Mouse (Mus musculus): ENCODE measurements at regions not wholly inside any gene's neighbourhood (a gene's known extent, or its start where the extent isn't known, plus 50 kb on each side); places are given as distances from the start of the nearest gene placed in this dataset.

DNA sequence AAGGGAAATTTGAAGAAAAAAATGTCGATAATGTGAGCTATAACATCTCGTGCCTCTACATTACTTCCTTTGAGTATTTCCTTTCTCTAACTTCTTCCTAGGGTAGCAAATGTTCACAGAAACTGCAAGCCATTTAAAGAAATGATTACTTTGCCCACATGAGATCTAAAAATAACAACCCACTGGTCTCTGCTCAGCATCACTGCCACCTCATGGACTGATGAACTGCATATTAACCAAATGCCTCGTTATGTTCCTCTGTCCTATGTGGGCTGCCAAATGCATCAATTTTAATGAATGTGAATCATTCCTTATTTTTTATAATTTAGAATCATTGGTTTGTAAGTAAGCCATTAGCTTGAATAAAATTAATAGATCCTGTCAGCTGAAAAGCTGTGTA, 590.0 kb upstream of the Nr3c2 start:
- TF ChIP-seq POLR2A (IDR thresholded peaks at IDR 0.05; ENCODE audit: low read depth, low read length) (no peak), CTCF (conservative IDR thresholded peaks at IDR 0.05; ENCODE audit: insufficient read depth, insufficient read length, low read depth, low read length) (no peak)
- H3K4me1 ChIP-seq (ENCODE audit: control insufficient read depth, insufficient read depth, low read length): no peaks in the 10 kb centered on the region
- 71% methylated on average over 3 of the region's 3 CpGs for WGBS
- no peak overlapping the region for H3K27ac ChIP-seq (ENCODE audit: insufficient read depth, low read depth, low read length)
- no peaks in the 10 kb centered on the region for H3K36me3 ChIP-seq (ENCODE audit: control insufficient read depth, insufficient read depth, low read length)
- no peak for DNase-seq
- no peak overlapping the region for H3K4me3 ChIP-seq (ENCODE audit: insufficient read depth, low read depth, low read length)
- no peaks in the 10 kb centered on the region for H3K27me3 ChIP-seq (replicated peaks; ENCODE audit: control insufficient read depth, insufficient read depth, low read length)

DNA sequence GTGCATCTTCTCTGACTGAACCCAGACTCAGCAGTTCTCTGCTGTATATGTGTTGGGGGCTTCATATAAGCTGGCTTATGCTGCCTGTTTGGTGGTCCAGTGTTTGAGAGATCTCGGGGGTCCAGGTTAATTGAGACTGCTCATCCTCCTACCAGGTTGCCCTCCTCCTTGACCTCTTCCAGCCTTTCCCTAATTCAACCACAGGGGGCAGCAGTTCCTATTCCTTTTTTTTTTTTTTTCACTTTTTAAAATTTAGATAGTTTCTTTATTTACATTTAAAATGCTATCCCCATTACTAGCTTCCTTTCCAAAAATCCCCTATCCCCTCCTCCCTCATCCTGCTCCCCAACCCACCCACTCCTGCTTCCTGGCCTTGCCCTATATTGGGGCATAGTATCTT, 570.7 kb upstream of the Nr3c2 start:
- Histone ChIP-seq H3K36me3 (ENCODE audit: control insufficient read depth, insufficient read depth, low read length) (no peaks in the 10 kb centered on the region), H3K27ac (ENCODE audit: insufficient read depth, low read depth, low read length) (no peak overlapping the region), H3K4me1 (ENCODE audit: control insufficient read depth, insufficient read depth, low read length) (no peaks in the 10 kb centered on the region), H3K4me3 (ENCODE audit: insufficient read depth, low read depth, low read length) (no peak overlapping the region), H3K27me3 (replicated peaks; ENCODE audit: control insufficient read depth, insufficient read depth, low read length) (no peaks in the 10 kb centered on the region)
- TF ChIP-seq POLR2A (IDR thresholded peaks at IDR 0.05; ENCODE audit: low read depth, low read length) (no peak), CTCF (conservative IDR thresholded peaks at IDR 0.05; ENCODE audit: insufficient read depth, insufficient read length, low read depth, low read length) (0 out of 2 replicates have a peak, but pooled peaks have one; percentile 14)
- DNase-seq: no peak
- WGBS: 68% methylated on average over 1 of the region's 1 CpGs

DNA sequence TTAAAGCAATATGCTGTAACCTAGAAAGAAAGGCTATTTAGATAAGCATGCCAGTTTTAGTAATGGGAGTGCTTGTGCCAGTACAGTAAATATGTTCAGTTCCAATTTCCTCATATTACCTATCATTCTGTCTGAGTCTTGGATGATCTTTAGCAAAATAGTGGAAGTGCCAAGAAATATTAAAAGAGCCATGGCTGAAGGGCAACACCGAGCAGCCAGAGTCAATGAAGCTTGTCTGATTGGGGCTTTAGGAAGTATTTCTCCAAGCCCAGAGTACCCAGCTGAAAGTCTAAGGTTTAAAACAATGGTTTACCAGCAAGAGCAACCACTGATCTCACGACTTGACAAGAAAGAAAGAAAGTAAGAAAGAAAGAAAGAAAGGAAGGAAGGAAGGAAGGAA, 556.2 kb upstream of the Nr3c2 start:
- WGBS: 24% methylated on average over 2 of the region's 2 CpGs
- no peaks in the 10 kb centered on the region for H3K4me1 ChIP-seq (ENCODE audit: control insufficient read depth, insufficient read depth, low read length)
- no peak overlapping the region for H3K27ac ChIP-seq (ENCODE audit: insufficient read depth, low read depth, low read length)
- no peak overlapping the region for H3K4me3 ChIP-seq (ENCODE audit: insufficient read depth, low read depth, low read length)
- H3K27me3 ChIP-seq (replicated peaks; ENCODE audit: control insufficient read depth, insufficient read depth, low read length): no peaks in the 10 kb centered on the region
- peak; percentile 37 for DNase-seq
- no peak for TF ChIP-seq CTCF (conservative IDR thresholded peaks at IDR 0.05; ENCODE audit: insufficient read depth, insufficient read length, low read depth, low read length)
- TF ChIP-seq POLR2A (IDR thresholded peaks at IDR 0.05; ENCODE audit: low read depth, low read length): no peak
- no peaks in the 10 kb centered on the region for H3K36me3 ChIP-seq (ENCODE audit: control insufficient read depth, insufficient read depth, low read length)

GRCm38 (mm10) chr8:76346150-76346549, 553.1 kb upstream of the Nr3c2 start:
- 67% methylated on average over 4 of the region's 4 CpGs for WGBS
- no peaks in the 10 kb centered on the region for H3K27me3 ChIP-seq (replicated peaks; ENCODE audit: control insufficient read depth, insufficient read depth, low read length)
- TF ChIP-seq POLR2A (IDR thresholded peaks at IDR 0.05; ENCODE audit: low read depth, low read length) (no peak), CTCF (conservative IDR thresholded peaks at IDR 0.05; ENCODE audit: insufficient read depth, insufficient read length, low read depth, low read length) (no peak)

GRCm38 (mm10) chr8:76346832-76347231, 552.4 kb upstream of the Nr3c2 start:
- no peaks in the 10 kb centered on the region for H3K27me3 ChIP-seq (replicated peaks; ENCODE audit: control insufficient read depth, insufficient read depth, low read length)
- no peak overlapping the region for H3K4me3 ChIP-seq (ENCODE audit: insufficient read depth, low read depth, low read length)
- H3K27ac ChIP-seq (ENCODE audit: insufficient read depth, low read depth, low read length): no peak overlapping the region
- no peak for TF ChIP-seq POLR2A (IDR thresholded peaks at IDR 0.05; ENCODE audit: low read depth, low read length)
- TF ChIP-seq CTCF (conservative IDR thresholded peaks at IDR 0.05; ENCODE audit: insufficient read depth, insufficient read length, low read depth, low read length): no peak
- peak; percentile 20 for DNase-seq
- H3K36me3 ChIP-seq (ENCODE audit: control insufficient read depth, insufficient read depth, low read length): no peaks in the 10 kb centered on the region
- 82% methylated on average over 1 of the region's 1 CpGs for WGBS
- H3K4me1 ChIP-seq (ENCODE audit: control insufficient read depth, insufficient read depth, low read length): no peaks in the 10 kb centered on the region

More at GRCm38 (mm10) chr8:76346150-76346549, 553.1 kb upstream of the Nr3c2 start:
- Histone ChIP-seq H3K4me1 (ENCODE audit: control insufficient read depth, insufficient read depth, low read length) (no peaks in the 10 kb centered on the region), H3K36me3 (ENCODE audit: control insufficient read depth, insufficient read depth, low read length) (no peaks in the 10 kb centered on the region), H3K4me3 (ENCODE audit: insufficient read depth, low read depth, low read length) (no peak overlapping the region), H3K27ac (ENCODE audit: insufficient read depth, low read depth, low read length) (no peak overlapping the region)
- peak; percentile 4 for DNase-seq

DNA sequence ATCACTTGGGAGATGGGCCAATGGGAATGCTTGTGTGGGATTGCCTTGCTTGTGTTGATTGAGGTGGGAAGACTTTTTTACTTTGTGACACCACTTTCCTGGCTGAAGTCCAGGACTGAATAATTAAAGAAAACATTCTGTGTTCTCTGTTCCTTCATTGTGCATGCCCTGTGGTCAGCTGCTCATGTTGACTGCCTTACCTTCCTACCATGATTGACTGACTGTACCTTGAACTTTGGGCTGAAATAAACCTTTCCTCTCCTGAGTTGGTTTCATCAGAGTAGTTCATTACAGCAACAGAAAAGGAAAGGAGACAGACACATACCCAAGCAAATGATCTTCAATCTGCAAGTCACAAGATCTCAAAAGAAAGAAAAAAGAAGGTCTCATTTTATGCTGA, 524.9 kb upstream of the Nr3c2 start:
- Histone ChIP-seq H3K4me1 (ENCODE audit: control insufficient read depth, insufficient read depth, low read length) (peaks cover 5% of the 10 kb centered on the region; the same call in 1 of the 2 replicates), H3K4me3 (ENCODE audit: insufficient read depth, low read depth, low read length) (no peak overlapping the region), H3K36me3 (ENCODE audit: control insufficient read depth, insufficient read depth, low read length) (no peaks in the 10 kb centered on the region), H3K27ac (ENCODE audit: insufficient read depth, low read depth, low read length) (peak overlapping the region; percentile 96), H3K27me3 (replicated peaks; ENCODE audit: control insufficient read depth, insufficient read depth, low read length) (no peaks in the 10 kb centered on the region)
- no peak for TF ChIP-seq CTCF (conservative IDR thresholded peaks at IDR 0.05; ENCODE audit: insufficient read depth, insufficient read length, low read depth, low read length)
- TF ChIP-seq POLR2A (IDR thresholded peaks at IDR 0.05; ENCODE audit: low read depth, low read length): no peak
- DNase-seq: peak; percentile 89

- no peak for DNase-seq
- H3K4me3 ChIP-seq (ENCODE audit: insufficient read depth, low read depth, low read length): no peak overlapping the region
- H3K27me3 ChIP-seq (replicated peaks; ENCODE audit: control insufficient read depth, insufficient read depth, low read length): no peaks in the 10 kb centered on the region
- TF ChIP-seq POLR2A (IDR thresholded peaks at IDR 0.05; ENCODE audit: low read depth, low read length) (no peak), CTCF (conservative IDR thresholded peaks at IDR 0.05; ENCODE audit: insufficient read depth, insufficient read length, low read depth, low read length) (no peak)
- H3K27ac ChIP-seq (ENCODE audit: insufficient read depth, low read depth, low read length): no peak overlapping the region
- H3K36me3 ChIP-seq (ENCODE audit: control insufficient read depth, insufficient read depth, low read length): no peaks in the 10 kb centered on the region
- 95% methylated on average over 6 of the region's 6 CpGs for WGBS
- H3K4me1 ChIP-seq (ENCODE audit: control insufficient read depth, insufficient read depth, low read length): peaks cover 5% of the 10 kb centered on the region; the same call in 1 of the 2 replicates
These were observed 521.5 kb upstream of the Nr3c2 start for GRCm38 (mm10) chr8:76377711-76378110.
